Mouse (Mus musculus) heart, postnatal 4 days (tissue): ENCODE data around the gene Adcy10. TPM values are rescaled to one million over a fixed set of nuclear protein-coding genes. Genes with fewer than 3 reads are reported as not detected.

ENCODE experiments used
- DNase-seq: peaks from one replicate; pipeline ENCODE4 v3.0.0; 2021
- total RNA-seq, 2 experiments: library from RNA; stranded (reverse); gene quantifications; 2 replicates each; pipeline ENCODE4 v1.2.3; 2021

The Adcy10 gene
- total RNA-seq, 2 experiments from 2014 or later, result 0.09 TPM; not detected in 1

DNA sequence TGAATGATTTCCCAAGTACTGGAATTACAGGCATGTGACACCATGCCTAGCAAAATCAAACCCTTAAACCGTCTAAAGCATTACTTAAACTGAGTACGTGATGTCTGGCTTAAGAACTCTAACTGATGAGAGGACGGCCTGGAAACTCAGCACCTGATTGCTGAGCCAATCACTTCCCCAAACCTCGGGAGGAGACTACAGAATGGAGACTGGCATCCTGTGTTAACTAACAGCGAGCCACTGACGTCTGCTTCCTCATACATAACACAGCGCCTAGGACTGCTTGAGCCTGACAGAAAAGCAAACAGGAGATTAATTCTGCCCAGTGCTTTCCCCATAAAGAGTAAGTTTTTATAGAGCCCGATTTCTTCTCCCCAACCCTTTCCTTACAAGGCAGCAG, 119.2 kb downstream of the Adcy10 start:
- DNase-seq, result no peak

DNA sequence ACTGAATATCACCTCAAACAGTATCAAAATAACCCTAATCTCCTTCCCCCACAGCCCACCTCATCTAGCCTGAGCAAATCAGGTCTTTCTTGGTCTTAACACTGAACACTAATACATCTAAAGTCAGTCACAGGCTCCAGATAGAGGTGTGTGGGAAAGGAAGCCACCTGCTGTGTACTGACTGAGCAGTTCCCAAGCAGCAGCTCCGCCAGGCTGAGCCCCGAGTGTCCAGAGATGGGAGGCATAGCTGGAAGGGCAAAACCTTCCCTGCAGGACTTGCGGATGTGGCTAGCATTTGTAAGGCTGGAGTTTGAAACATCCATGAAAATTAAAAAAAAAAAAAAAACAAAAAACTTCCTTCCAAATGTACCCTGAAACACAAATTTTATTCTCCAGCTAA, 120.1 kb downstream of the Adcy10 start:
- no peak for DNase-seq

DNA sequence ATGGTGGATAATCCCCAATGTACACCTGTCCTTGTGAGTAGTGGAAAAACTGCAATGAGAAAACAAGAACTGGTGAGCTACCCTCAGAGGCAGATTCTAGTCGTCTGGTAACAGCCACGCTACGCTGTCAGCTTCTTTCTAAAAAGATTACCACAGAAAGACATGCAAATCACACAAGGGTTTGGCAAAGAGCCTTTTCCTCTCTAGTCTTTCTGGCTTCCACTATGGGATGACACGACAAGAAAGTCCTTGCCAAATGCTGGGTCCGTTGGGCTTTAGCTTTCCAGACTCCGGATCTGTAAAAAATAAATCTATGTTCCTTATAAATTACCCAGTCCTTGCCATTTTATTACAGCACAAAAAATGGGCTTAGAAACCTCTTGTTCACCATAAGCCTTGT, 120.8 kb downstream of the Adcy10 start:
- peak; percentile 51 for DNase-seq

DNA sequence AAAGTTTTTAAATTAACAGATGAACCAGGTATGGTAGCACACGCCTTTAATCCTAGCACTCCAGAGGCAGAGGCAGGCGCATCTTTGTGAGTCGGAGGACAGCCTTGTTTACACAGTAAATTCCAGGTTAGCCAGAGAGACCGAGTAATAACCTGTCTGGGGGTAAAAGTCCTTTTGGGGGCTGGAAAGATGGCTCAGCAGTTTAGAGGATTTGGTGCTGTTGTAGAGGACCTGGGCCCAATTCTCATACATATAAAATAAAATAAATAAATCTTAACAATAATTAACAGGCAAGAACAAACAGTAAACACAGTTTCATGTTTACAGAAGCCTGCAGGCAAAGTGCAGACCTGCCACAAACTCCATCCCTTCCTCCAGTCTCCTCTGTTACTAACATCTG, 123.9 kb downstream of the Adcy10 start:
- no peak for DNase-seq

DNA sequence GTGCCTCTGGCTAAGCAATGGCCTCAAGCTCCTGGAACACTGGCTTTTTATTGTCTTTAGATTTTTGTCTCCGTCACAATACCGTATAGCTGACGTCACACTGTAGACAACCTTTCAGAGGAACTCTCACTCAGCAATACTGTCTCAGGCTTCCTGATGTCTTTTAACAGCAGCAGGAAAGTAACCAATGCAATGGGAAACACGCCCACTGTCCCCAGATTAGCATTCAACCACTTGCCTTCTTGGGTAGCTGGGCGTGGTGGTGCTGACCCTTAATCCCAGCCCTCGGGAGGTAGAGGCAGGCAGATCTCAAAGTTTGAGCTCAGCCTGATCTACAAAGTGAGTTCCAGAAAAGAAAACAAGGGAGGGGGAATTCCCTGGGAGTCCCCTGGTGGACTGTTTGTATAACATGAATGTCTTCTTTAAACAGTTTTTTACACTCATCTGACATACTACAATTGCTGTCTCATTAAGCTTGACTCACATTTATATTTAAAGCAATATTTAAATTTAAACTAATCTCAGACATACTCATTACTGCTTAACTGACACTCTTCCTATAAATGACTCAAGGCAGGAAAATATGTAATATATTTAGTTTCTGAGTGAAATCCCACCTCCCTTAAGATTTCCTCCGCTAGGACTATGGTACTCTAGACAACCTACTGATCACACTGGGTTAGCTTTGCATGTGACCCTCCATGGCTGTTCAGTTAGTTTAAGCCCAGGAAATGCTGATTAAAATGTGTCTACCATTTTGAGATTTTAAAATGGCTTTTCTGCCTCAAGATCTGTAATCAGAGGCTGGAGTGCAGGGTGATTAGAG, 124.7 kb downstream of the Adcy10 start:
- DNase-seq, result no peak

DNA sequence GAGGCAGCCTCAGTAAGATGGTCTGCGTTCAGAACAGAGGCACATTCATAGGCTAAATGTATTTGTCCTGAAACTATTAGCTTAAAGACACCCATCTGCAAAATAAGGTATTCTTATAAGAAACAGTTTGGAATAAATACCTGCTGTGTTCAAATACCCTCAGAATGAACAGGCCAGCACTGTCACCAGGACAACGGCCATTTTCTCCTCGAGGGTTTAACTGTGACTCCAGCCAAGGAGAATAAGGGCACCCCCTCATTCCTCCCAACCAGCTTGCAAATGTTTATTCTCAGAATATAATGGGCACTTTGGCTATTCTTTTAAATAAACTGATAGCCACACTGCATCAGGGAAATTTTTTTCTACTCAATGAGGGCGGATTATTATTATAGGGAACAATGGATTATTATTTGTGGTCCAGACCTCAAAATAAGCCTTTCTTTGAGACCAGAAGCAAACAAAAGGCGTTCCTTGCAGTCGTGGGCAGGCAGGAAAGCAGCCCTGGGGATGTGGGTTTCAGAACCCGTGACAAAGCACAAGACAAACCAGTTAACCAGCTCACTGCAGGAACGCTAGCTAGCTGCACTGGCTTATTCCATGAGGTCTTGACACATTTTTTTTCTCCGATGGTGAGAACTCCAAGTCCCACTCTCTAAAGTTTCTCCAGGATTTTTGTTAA, 125.5 kb downstream of the Adcy10 start:
- DNase-seq, result no peak

DNA sequence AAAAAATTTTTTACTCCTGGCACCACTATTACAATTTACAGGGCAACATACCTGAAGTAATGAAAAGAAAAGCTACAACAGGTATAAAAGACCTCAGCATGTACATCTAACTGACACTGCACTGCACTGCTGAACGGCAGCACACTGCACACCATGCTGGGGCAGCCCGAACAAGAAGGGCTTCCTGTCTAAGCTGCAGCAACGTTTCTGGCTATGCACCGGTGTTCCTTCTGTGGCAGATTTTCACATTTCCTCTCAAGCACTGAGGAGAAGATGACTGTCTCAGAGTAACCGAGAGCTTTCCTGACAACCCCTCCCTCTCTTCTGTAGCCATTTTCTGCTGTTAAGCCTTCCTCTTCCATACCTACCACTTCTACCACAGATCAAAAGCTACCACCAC, 127.7 kb downstream of the Adcy10 start:
- DNase-seq, result no peak

DNA sequence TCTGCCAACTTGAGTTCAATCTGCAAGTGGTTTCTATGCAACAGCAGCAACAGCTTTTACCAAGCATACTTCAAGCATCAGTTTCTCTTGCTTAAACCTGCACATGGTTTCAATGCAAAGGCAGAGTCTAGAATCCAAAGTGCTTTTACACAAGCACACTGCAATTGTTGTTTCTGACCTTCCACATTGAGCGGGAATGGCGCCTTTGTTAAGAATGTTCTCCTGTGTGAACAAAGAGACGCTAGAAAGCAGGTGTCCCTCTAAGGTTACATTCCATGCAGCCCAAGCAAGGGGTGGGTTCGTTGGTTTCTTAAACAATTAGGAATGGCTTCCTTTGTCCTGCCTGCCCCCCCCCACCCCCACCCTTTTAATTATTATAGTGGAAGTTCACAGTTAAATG, 128.9 kb downstream of the Adcy10 start:
- no peak for DNase-seq

DNA sequence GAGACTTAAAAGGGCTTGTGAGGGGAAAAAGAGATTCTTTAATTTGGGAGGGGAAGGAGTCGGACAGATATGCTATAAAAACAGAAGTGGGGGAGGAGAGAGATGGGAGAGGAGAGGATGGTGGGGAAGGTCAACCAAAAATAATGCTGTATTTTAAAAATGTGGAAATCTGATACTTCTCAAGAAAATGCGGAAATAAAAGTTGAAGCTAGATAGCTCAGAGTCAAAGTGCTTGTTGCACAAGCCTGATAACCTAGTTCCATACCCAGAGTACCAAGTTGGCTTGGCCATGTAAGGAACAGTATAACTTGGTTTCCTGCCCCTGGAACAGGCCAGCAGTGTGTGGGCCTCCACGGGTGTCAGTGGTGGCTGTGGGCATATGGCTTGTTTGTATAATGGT, 129.8 kb downstream of the Adcy10 start:
- DNase-seq, result no peak

DNA sequence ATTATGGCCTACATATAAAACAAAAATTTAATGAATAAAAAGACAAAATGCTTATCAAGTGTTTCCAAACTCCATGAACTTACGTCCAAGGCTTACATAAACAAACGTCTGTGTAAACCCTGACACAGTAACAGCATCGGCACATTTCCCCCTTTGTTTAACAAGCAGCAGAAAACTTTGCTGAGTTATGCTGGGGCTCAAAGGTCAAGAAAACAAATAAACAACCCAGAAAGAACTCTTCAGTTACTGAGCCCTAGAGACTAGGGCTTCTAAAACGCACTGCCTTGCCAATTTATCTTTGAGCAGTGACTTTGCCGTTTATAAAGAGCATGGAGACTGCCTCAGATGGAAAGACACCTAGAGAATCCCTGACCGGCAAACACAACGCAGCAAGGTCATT, 131.7 kb downstream of the Adcy10 start:
- DNase-seq, result no peak

DNA sequence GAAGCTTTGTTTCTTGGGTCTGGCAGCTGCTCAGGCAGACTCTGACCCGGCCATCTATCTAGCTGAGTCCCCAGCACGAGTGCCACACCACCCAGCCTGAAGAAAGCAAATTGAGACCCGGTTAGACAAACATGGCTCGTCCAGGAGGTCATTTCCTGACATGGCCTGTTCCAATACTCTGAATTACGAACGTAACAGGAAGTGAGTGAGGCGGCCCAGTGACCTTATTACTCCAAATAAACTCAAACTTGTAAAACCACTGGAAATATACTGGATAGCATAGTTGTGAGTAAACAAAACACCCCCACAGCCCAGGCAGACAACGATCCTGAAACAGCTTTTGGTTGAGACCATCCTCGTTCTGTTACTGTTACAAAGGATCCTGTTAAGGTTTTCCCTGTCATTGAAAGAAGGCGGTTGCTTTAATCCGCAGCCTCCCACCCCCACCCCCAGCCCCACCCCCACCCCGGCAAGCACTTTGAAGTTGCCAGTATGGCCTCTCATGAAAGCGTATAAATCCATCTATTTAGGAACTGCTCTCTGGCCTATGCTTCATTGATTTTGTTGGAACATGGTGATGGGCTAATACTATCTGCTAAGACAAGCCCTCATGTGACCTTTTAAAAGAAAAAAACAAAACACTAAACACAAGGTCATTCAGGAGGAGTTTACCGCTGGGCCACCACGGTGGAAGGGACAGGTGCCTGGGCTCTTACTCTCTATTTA, 132.3 kb downstream of the Adcy10 start:
- peak; percentile 39 for DNase-seq

DNA sequence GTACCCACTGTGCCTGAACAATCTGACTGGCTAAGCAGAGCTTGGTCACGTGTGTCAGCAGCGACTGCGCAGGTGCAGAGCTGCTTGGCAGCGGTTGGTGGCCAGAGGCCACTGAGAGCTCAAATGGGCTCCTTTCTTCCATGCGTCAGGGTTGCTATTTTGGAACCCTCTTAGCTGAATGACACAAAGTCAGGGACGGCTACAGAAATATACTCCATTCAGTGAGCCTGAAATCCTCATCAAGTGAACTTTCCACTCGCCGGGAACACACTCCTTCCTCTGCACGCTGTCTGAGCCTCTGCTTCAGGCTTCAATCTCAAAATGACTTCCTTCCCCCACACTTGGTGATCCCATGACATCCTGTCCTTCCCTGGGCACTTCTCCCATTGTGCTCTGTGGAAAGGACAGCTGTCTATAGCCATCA, 133.2 kb downstream of the Adcy10 start:
- DNase-seq, result peak; percentile 80

DNA sequence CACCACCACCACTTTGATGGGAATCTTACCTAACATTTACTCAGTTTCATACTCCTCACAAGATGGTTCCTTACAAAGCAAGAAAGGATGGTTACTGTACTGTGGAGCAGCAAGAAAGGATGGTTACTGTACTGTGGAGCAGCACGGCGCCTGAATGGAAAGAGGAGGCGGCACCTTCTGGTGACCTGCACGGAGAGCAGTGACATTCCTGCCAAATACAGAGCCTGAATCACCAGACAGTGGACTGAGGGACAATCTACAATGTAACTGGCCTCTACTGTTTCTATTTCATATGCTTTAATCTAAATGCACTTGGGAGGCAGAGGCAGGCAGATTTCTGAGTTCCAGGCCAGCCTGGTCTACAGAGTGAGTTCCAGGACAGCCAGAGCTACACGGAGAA, 140.1 kb downstream of the Adcy10 start:
- DNase-seq, result no peak

DNA sequence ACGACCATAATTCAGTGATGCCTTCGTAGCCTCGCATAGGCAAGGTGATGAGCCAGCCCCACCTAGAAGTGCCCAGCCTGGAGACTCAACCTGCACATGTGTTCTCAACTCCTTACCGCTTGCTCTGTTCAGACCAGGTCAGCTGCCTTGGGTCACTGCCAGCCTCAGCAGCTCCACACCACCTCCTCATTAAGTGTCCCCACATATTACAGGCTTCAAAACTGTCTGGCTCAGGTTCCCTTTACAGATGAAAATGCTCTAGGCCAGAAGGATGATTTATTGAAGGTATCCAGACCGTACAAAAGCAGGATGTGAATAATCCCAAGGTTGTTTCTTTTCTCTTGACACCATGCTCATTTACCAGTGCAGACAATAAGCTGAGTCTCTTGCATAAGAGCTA, 140.9 kb downstream of the Adcy10 start:
- no peak for DNase-seq

Other genes with a start within 250 kb of the Adcy10 start
- 10 to 100 TPM; 52.2 to 52.7 TPM for gene Tiprl, start 248.2 kb upstream of the Adcy10 start, total RNA-seq
- gene Gpr161, start 189.4 kb upstream of the Adcy10 start, total RNA-seq, result 1 to 10 TPM; 5.8 to 8.0 TPM
- gene Dcaf6, start 24.7 kb upstream of the Adcy10 start, total RNA-seq, result 10 to 100 TPM; 59.8 to 65.6 TPM
- 100 to 1,000 TPM; 309 to 352 TPM for gene Mpc2, start 24.5 kb upstream of the Adcy10 start, total RNA-seq
- 10 to 100 TPM; 65.0 to 65.2 TPM for gene Mpzl1, start 149.4 kb downstream of the Adcy10 start, total RNA-seq
- gene Rcsd1, start 224.6 kb downstream of the Adcy10 start, total RNA-seq, result 100 to 1,000 TPM; 107 to 115 TPM